In the genomic region with DNA sequence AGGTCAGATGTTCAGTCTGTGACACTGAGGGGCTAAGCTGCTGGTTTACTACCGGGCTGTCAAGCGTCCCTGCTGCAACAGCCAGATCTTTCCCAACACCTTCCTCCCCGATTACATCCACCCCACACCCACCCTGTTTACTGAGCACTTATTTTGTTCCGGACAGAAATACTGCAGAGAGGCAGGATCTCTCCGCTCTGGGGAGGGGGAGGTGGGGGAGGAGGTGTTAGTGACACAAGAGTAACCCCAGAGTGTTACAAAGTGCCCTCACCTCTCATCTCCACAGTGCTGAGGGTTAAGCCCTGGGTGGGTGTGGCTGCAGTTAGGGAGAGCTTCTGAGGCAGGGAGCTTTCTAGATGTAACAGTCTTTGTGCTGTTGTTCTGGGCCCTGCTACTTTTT, we compare ENCODE assay signal across 22 mouse cellular contexts. TPM values are rescaled to one million over a fixed set of nuclear protein-coding genes. Genes with fewer than 3 reads are reported as not detected.
A peak's percentile ranks its signal among the peaks of the same experiment; 100 is the strongest.
DNase-seq lines count a peak whose midpoint lies in the region; ATAC-seq and TF ChIP-seq lines count a peak whose summit lies in the region.
"Had no signal": no experiment of that assay in that cellular context is flagged by ENCODE, and none has a peak within 500 bp of the region (broad histone marks: within the 10 kb centered on the region; RNA-seq: fewer than 3 reads in every experiment).

No protein-coding gene starts in this region.

- WGBS in heart, embryonic 10.5 days = 15% methylated on average over 5 of the region's 5 CpGs
- 21% methylated on average over 5 of the region's 5 CpGs for WGBS in liver, embryonic 16.5 days (ENCODE audit: insufficient replicate concordance)
- 0% methylated on average over 4 of the region's 5 CpGs for WGBS in lung, postnatal 0 days

- peak; percentile 88 for TF ChIP-seq EP300 in lung, postnatal 0 days (IDR thresholded peaks at IDR 0.05)

- TF ChIP-seq CTCF in lung, postnatal 0 days (IDR thresholded peaks at IDR 0.05) = no peak

- H3K9ac ChIP-seq in liver, embryonic 16.5 days (ENCODE audit: low read depth, low read length) = no peak overlapping the region
- H3K9ac ChIP-seq in lung, postnatal 0 days (replicated peaks; ENCODE audit: low read depth) = no peak overlapping the region
- H3K9ac ChIP-seq: embryonic facial prominence, embryonic 13.5 days; limb, embryonic 12.5 days; liver, embryonic 14.5 days; midbrain, embryonic 15.5 days had no signal

- H3K27ac ChIP-seq in heart, embryonic 10.5 days = peak overlapping the region; percentile 22; the same call in 1 of the 2 replicates
- no peak overlapping the region for H3K27ac ChIP-seq in liver, embryonic 16.5 days (ENCODE audit: low read length)
- peak overlapping the region; percentile 93 for H3K27ac ChIP-seq in lung, postnatal 0 days (ENCODE audit: low read length)
- H3K27ac ChIP-seq: embryonic facial prominence, embryonic 13.5 days; limb, embryonic 12.5 days; liver, embryonic 14.5 days; midbrain, embryonic 15.5 days had no signal

- DNase-seq in heart, embryonic 10.5 days (ENCODE audit: low spot score) = no peak
- DNase-seq in heart, adult 11 months = no peak
- DNase-seq in liver = no peak
- peak; percentile 85 for DNase-seq in lung, postnatal 0 days (ENCODE audit: low spot score)
- DNase-seq in adrenal gland, adult 8-10 months = no peak
- DNase-seq in left cerebral cortex, adult 18-20 months (ENCODE audit: low spot score in 2 of 2) = no peak
- DNase-seq: adrenal gland, adult 2 months; gastrocnemius, postnatal 25 days; kidney, adult 11 months; kidney, postnatal 10 days; thymus, postnatal 36 days had no signal

- peak; percentile 40; the same call in 1 of the 2 replicates for ATAC-seq in liver, embryonic 16.5 days (ENCODE audit: low read depth)
- ATAC-seq in lung, postnatal 0 days = peak; percentile 34
- peak; percentile 43 for ATAC-seq in megakaryocyte progenitor cell, adult 5-6 weeks (replicated peaks; ENCODE audit: poor library complexity)
- ATAC-seq: forebrain, embryonic 14.5 days; midbrain, embryonic 15.5 days had no signal

- H3K4me2 ChIP-seq in liver, embryonic 16.5 days (ENCODE audit: low read depth, low read length) = no peak overlapping the region
- no peak overlapping the region for H3K4me2 ChIP-seq in lung, postnatal 0 days (replicated peaks; ENCODE audit: low read depth, low read length)
- H3K4me2 ChIP-seq: embryonic facial prominence, embryonic 13.5 days; limb, embryonic 12.5 days; midbrain, embryonic 15.5 days had no signal

- peaks cover 87% of the 10 kb centered on the region for H3K27me3 ChIP-seq in heart, embryonic 10.5 days (ENCODE audit: insufficient read depth, poor library complexity, severe bottlenecking)
- no peaks in the 10 kb centered on the region; the same call in 1 of the 2 replicates for H3K27me3 ChIP-seq in liver, embryonic 16.5 days (ENCODE audit: control insufficient read depth, insufficient read depth, low read depth, low read length)
- no peaks in the 10 kb centered on the region for H3K27me3 ChIP-seq in lung, postnatal 0 days (replicated peaks; ENCODE audit: insufficient read depth, low read length)
- H3K27me3 ChIP-seq: midbrain, embryonic 15.5 days had no signal

- H3K9me3 ChIP-seq in heart, embryonic 10.5 days = no peaks in the 10 kb centered on the region
- no peaks in the 10 kb centered on the region for H3K9me3 ChIP-seq in liver, embryonic 16.5 days (replicated peaks; ENCODE audit: control insufficient read depth, low read length)
- H3K9me3 ChIP-seq in lung, postnatal 0 days (ENCODE audit: low read length) = no peaks in the 10 kb centered on the region
- H3K9me3 ChIP-seq: embryonic facial prominence, embryonic 13.5 days; heart, embryonic 12.5 days; limb, embryonic 12.5 days; midbrain, embryonic 15.5 days had no signal

- H3K4me3 ChIP-seq in heart, embryonic 10.5 days = no peak overlapping the region
- no peak overlapping the region for H3K4me3 ChIP-seq in liver, embryonic 16.5 days (ENCODE audit: low read depth, low read length)
- no peak overlapping the region for H3K4me3 ChIP-seq in lung, postnatal 0 days (ENCODE audit: low read depth, low read length)
- H3K4me3 ChIP-seq: embryonic facial prominence, embryonic 13.5 days; heart, embryonic 12.5 days; limb, embryonic 12.5 days; midbrain, embryonic 15.5 days; myocyte had no signal

- peaks cover 68% of the 10 kb centered on the region for H3K4me1 ChIP-seq in heart, embryonic 10.5 days
- peaks cover 9% of the 10 kb centered on the region for H3K4me1 ChIP-seq in liver, embryonic 16.5 days (ENCODE audit: control insufficient read depth, low read depth, low read length)
- peaks cover 32% of the 10 kb centered on the region for H3K4me1 ChIP-seq in lung, postnatal 0 days (ENCODE audit: insufficient read depth, low read depth, low read length)

- no peaks in the 10 kb centered on the region for H3K36me3 ChIP-seq in heart, embryonic 10.5 days
- no peaks in the 10 kb centered on the region for H3K36me3 ChIP-seq in liver, embryonic 16.5 days (ENCODE audit: control insufficient read depth, insufficient read depth)
- H3K36me3 ChIP-seq in lung, postnatal 0 days (ENCODE audit: insufficient read depth, low read length) = no peaks in the 10 kb centered on the region
- H3K36me3 ChIP-seq: embryonic facial prominence, embryonic 13.5 days; heart, embryonic 12.5 days; limb, embryonic 12.5 days; midbrain, embryonic 15.5 days had no signal

RNA-seq across cellular contexts. Expression of a gene that starts 25.8 kb away (rescaled TPM):
- polyA plus RNA-seq in heart, embryonic 10.5 days (2016; fragmentation: Nextera tagmentation; extraction: Ambion mirVana) = 11.8 and 13.7 TPM in 2 replicates
- 4.7 and 5.0 TPM in 2 replicates for polyA plus RNA-seq in liver, embryonic 16.5 days (2015; fragmentation: Nextera tagmentation; extraction: Ambion mirVana)
- polyA plus RNA-seq in lung, postnatal 0 days (2015; fragmentation: Nextera tagmentation; extraction: Ambion mirVana) = 11.2 and 11.5 TPM in 2 replicates
- 3.9 and 5.6 TPM in 2 replicates for total RNA-seq in megakaryocyte progenitor cell, adult 5-6 weeks (2015)
- total RNA-seq in megakaryocyte progenitor cell, adult 5-6 weeks (2017) = 3.7 and 6.2 TPM in 2 replicates
- 1 to 10 TPM; 5.2 to 8.1 (median 7.1) TPM for total RNA-seq in adrenal gland, adult 8-10 months (2022)
- 1 to 10 TPM; 4.6 to 4.7 TPM for total RNA-seq in left cerebral cortex, adult 18-20 months (2021)

RNA-seq across cellular contexts. Expression of a gene that starts 27.6 kb away (rescaled TPM):
- polyA plus RNA-seq in heart, embryonic 10.5 days (2016; fragmentation: Nextera tagmentation; extraction: Ambion mirVana) = 0.59 and 0.68 TPM in 2 replicates
- 0.02 TPM in 1 of 2 replicates, not detected in the other for polyA plus RNA-seq in liver, embryonic 16.5 days (2015; fragmentation: Nextera tagmentation; extraction: Ambion mirVana)
- 0.81 and 0.95 TPM in 2 replicates for polyA plus RNA-seq in lung, postnatal 0 days (2015; fragmentation: Nextera tagmentation; extraction: Ambion mirVana)
- total RNA-seq in megakaryocyte progenitor cell, adult 5-6 weeks (2015) = 0.39 and 0.56 TPM in 2 replicates
- total RNA-seq in megakaryocyte progenitor cell, adult 5-6 weeks (2017) = 0.10 and 0.17 TPM in 2 replicates
- 10 to 100 TPM; 33.7 to 54.7 (median 43.2) TPM for total RNA-seq in adrenal gland, adult 8-10 months (2022)
- total RNA-seq in left cerebral cortex, adult 18-20 months (2021) = 100 to 1,000 TPM; 451 to 453 TPM
- total RNA-seq: hematopoietic stem cell, adult 5-6 weeks; megakaryocyte-erythroid progenitor cell, adult 5-6 weeks had no signal
- polyA plus RNA-seq: liver, embryonic 14.5 days had no signal

RNA-seq across cellular contexts. Expression of a gene that starts 42.8 kb away (rescaled TPM):
- polyA plus RNA-seq in heart, embryonic 10.5 days (2016; fragmentation: Nextera tagmentation; extraction: Ambion mirVana) = 10.7 and 12.8 TPM in 2 replicates
- polyA plus RNA-seq in liver, embryonic 16.5 days (2015; fragmentation: Nextera tagmentation; extraction: Ambion mirVana) = 0.57 and 0.92 TPM in 2 replicates
- 5.2 and 6.0 TPM in 2 replicates for polyA plus RNA-seq in lung, postnatal 0 days (2015; fragmentation: Nextera tagmentation; extraction: Ambion mirVana)
- total RNA-seq in megakaryocyte progenitor cell, adult 5-6 weeks (2015) = 4.0 and 9.7 TPM in 2 replicates
- 0.17 and 2.2 TPM in 2 replicates for total RNA-seq in megakaryocyte progenitor cell, adult 5-6 weeks (2017)
- total RNA-seq in adrenal gland, adult 8-10 months (2022) = 10 to 100 TPM; 20.2 to 54.8 (median 28.3) TPM
- total RNA-seq in left cerebral cortex, adult 18-20 months (2021) = 10 to 100 TPM; 17.0 to 19.0 TPM

Comparison
In these comparisons a context has a peak if more than half of its experiments do, and no peak if none do; other contexts are left out.
1. RNA of a gene that starts 27.6 kb away (total RNA-seq): 451 to 453 TPM in left cerebral cortex, adult 18-20 months and 33.7 to 54.7 TPM in adrenal gland, adult 8-10 months; 0.10 to 0.56 TPM in megakaryocyte progenitor cell, adult 5-6 weeks; every median in the first group is over 10 times any median in the second.
2. Peak in every context shown above with its lines, with median percentiles within 50 percentile points of each other: ATAC-seq.